Mouse (Mus musculus) limb, embryonic 14.5 days (tissue): Measurements from ENCODE around the gene Agr3. TPM values are rescaled to one million over a fixed set of nuclear protein-coding genes. Genes with fewer than 3 reads are reported as not detected.

Experiments
- ATAC-seq: fragments of 200-750 bp; cut with Nextera tagmentation; 2 replicates; pipeline ENCODE4 v1.8.0; 2017; ENCODE audit warnings: low read depth, moderate number of reproducible peaks, moderate TSS enrichment; ENCODE audit not compliant: low FRiP score
- DNase-seq: peaks from one replicate; pipeline ENCODE4 v3.0.0-alpha.2; 2015; ENCODE audit warnings: low spot score
- H3K27ac ChIP-seq: fragments of 300-500 bp; sonication (generic); replicated peaks from 2 replicates; pipeline ENCODE4 v1.5.1; 2014; ENCODE audit warnings: low read depth, mild to moderate bottlenecking, low read length, moderate library complexity, mixed read lengths
- H3K27me3 ChIP-seq: fragments of 300-500 bp; sonication (generic); 2 replicates; pipeline ENCODE4 v1.6.1; 2014; ENCODE audit warnings: low read length, mixed read lengths; ENCODE audit not compliant: control insufficient read depth, insufficient read depth
- H3K36me3 ChIP-seq: fragments of 300-500 bp; sonication (generic); 2 replicates; pipeline ENCODE4 v1.6.1; 2014; ENCODE audit warnings: mild to moderate bottlenecking, low read length, moderate library complexity, mixed read lengths; ENCODE audit not compliant: control insufficient read depth, insufficient read depth
- H3K4me1 ChIP-seq: fragments of 300-500 bp; sonication (generic); 2 replicates; pipeline ENCODE4 v1.6.1; 2014; ENCODE audit warnings: antibody characterized with exemption, low read length, mixed read lengths; ENCODE audit not compliant: control insufficient read depth, insufficient read depth
- H3K4me2 ChIP-seq: fragments of 300-500 bp; sonication (generic); replicated peaks from 2 replicates; pipeline ENCODE4 v1.6.1; 2014; ENCODE audit warnings: low read depth, mild to moderate bottlenecking, low read length, moderate library complexity; ENCODE audit not compliant: severe bottlenecking
- H3K4me3 ChIP-seq: fragments of 300-500 bp; sonication (generic); replicated peaks from 2 replicates; pipeline ENCODE4 v1.5.1; 2014; ENCODE audit warnings: low read length
- H3K9ac ChIP-seq: fragments of 300-500 bp; sonication (generic); 2 replicates; pipeline ENCODE4 v1.6.1; 2014; ENCODE audit warnings: mild to moderate bottlenecking, low read depth, low read length, moderate library complexity; ENCODE audit not compliant: severe bottlenecking
- H3K9me3 ChIP-seq: fragments of 300-500 bp; sonication (generic); 2 replicates; pipeline ENCODE4 v1.6.1; 2016; ENCODE audit warnings: low read length; ENCODE audit not compliant: control insufficient read depth
- POLR2A ChIP-seq: fragments of 200-500 bp; IDR thresholded peaks from 2 replicates; pipeline ENCODE4 v1.8.0; 2012; ENCODE audit warnings: inconsistent platforms, mild to moderate bottlenecking, moderate library complexity, borderline replicate concordance; ENCODE audit not compliant: insufficient read depth, insufficient read length; ENCODE audit errors: extremely low read depth
- WGBS: fragments of 180-500 bp; shearing (Covaris S2); extraction: QIAGEN DNeasy Blood & Tissue Kit; methylation state at CpG from one replicate; pipeline ENCODE4 v1.1.7; 2014; 5-methylcytosine and 5-hydroxymethylcytosine counted together
- polyA plus RNA-seq, 2 experiments: library from polyadenylated mRNA; depleted of rRNA in 1 of 2; stranded (reverse) in 1 of 2; unstranded in 1 of 2; fragments of >200 nt; fragmentation: Nextera tagmentation in 1 of 2; extraction: Ambion mirVana in 1 of 2; gene quantifications; 2 replicates each; pipeline versions ENCODE4 v1.2.1 to v1.2.3; 2012 to 2014

Gene Agr3
- polyA plus RNA-seq, 2 experiments, result not detected

- Histone ChIP-seq H3K27ac (no peak overlapping the region), H3K9me3 (no peaks in the 10 kb centered on the region), H3K4me3 (no peak overlapping the region), H3K9ac (no peak overlapping the region), H3K4me2 (no peak overlapping the region), H3K4me1 (0 out of 2 replicates have a peak, but pooled peaks cover 2% of the 10 kb centered on the region), H3K36me3 (no peaks in the 10 kb centered on the region), H3K27me3 (no peaks in the 10 kb centered on the region)
- 49% methylated on average over 7 of the region's 7 CpGs for WGBS
- no peak for TF ChIP-seq POLR2A
- DNase-seq (no peak), ATAC-seq (no peak)
These were observed 40.8 kb downstream of the Agr3 start for GRCm38 (mm10) chr12:35966098-35966767.

GRCm38 (mm10) chr12:35966768-35967141 lies 41.3 kb downstream of the Agr3 start:
- ATAC-seq, result no peak
- no peak for TF ChIP-seq POLR2A

GRCm38 (mm10) chr12:35975898-35976297 lies 50.5 kb downstream of the Agr3 start:
- ATAC-seq, result no peak
- 71% methylated on average over 3 of the region's 3 CpGs for WGBS
- no peaks in the 10 kb centered on the region for H3K27me3 ChIP-seq
- H3K9ac ChIP-seq, result no peak overlapping the region
- no peak for DNase-seq
- no peak for TF ChIP-seq POLR2A
- no peak overlapping the region for H3K4me2 ChIP-seq
- H3K4me1 ChIP-seq, result no peaks in the 10 kb centered on the region
- H3K27ac ChIP-seq, result no peak overlapping the region
- no peaks in the 10 kb centered on the region for H3K9me3 ChIP-seq
- H3K4me3 ChIP-seq, result no peak overlapping the region
- no peaks in the 10 kb centered on the region for H3K36me3 ChIP-seq

More at GRCm38 (mm10) chr12:35966768-35967141, 41.3 kb downstream of the Agr3 start:
- no peak for DNase-seq
- Histone ChIP-seq H3K27me3 (no peaks in the 10 kb centered on the region), H3K9ac (no peak overlapping the region), H3K27ac (no peak overlapping the region), H3K36me3 (no peaks in the 10 kb centered on the region), H3K4me2 (no peak overlapping the region), H3K4me1 (0 out of 2 replicates have a peak, but pooled peaks cover 2% of the 10 kb centered on the region), H3K9me3 (no peaks in the 10 kb centered on the region), H3K4me3 (no peak overlapping the region)
- WGBS, result 34% methylated on average over 7 of the region's 7 CpGs

- no peak overlapping the region for H3K4me2 ChIP-seq
- DNase-seq (no peak), ATAC-seq (no peak)
- no peak overlapping the region for H3K27ac ChIP-seq
- no peak overlapping the region for H3K9ac ChIP-seq
- no peaks in the 10 kb centered on the region for H3K27me3 ChIP-seq
- 26% methylated on average over 6 of the region's 6 CpGs for WGBS
- no peaks in the 10 kb centered on the region for H3K9me3 ChIP-seq
- no peaks in the 10 kb centered on the region for H3K36me3 ChIP-seq
- 0 out of 2 replicates have a peak, but pooled peaks cover 2% of the 10 kb centered on the region for H3K4me1 ChIP-seq
- no peak for TF ChIP-seq POLR2A
- H3K4me3 ChIP-seq, result no peak overlapping the region
These were observed 52.3 kb downstream of the Agr3 start for GRCm38 (mm10) chr12:35977633-35978246.

GRCm38 (mm10) chr12:35979625-35980024 lies 54.2 kb downstream of the Agr3 start:
- Histone ChIP-seq H3K9ac (no peak overlapping the region), H3K4me3 (no peak overlapping the region), H3K27ac (no peak overlapping the region), H3K4me2 (no peak overlapping the region), H3K36me3 (no peaks in the 10 kb centered on the region), H3K4me1 (peaks cover 10% of the 10 kb centered on the region), H3K9me3 (no peaks in the 10 kb centered on the region), H3K27me3 (no peaks in the 10 kb centered on the region)
- DNase-seq (no peak), ATAC-seq (no peak)
- TF ChIP-seq POLR2A, result no peak
- WGBS, result 76% methylated on average over 5 of the region's 5 CpGs
